Mouse (Mus musculus) heart, embryonic 10.5 days (tissue): ENCODE measurements around the gene Adap1. TPM values are rescaled to one million over a fixed set of nuclear protein-coding genes. Genes with fewer than 3 reads are reported as not detected.

Source experiments
- DNase-seq: peaks from one replicate; pipeline ENCODE4 v3.0.0-alpha.2; 2017; ENCODE audit warnings: low spot score
- H3K27ac ChIP-seq: fragments of 300-500 bp; sonication (generic); 2 replicates; pipeline ENCODE4 v1.5.1; 2016; ENCODE audit warnings: mild to moderate bottlenecking
- H3K27me3 ChIP-seq: fragments of 300-500 bp; sonication (generic); 2 replicates; pipeline ENCODE4 v1.6.1; 2016; ENCODE audit warnings: mild to moderate bottlenecking; ENCODE audit not compliant: poor library complexity, insufficient read depth, severe bottlenecking
- H3K36me3 ChIP-seq: fragments of 300-500 bp; sonication (generic); 2 replicates; pipeline ENCODE4 v1.6.1; 2016; ENCODE audit warnings: mild to moderate bottlenecking, moderate library complexity
- H3K4me1 ChIP-seq: fragments of 300-500 bp; sonication (generic); 2 replicates; pipeline ENCODE4 v1.6.1; 2016; ENCODE audit warnings: mild to moderate bottlenecking
- H3K4me3 ChIP-seq: fragments of 300-500 bp; sonication (generic); 2 replicates; pipeline ENCODE4 v1.5.1; 2016; ENCODE audit warnings: mild to moderate bottlenecking, moderate library complexity
- H3K9me3 ChIP-seq: fragments of 300-500 bp; sonication (generic); 2 replicates; pipeline ENCODE4 v1.6.1; 2016; ENCODE audit warnings: mild to moderate bottlenecking, moderate library complexity
- WGBS: fragments of 180-500 bp; shearing (Covaris S2); methylation state at CpG from one replicate; pipeline ENCODE4 v1.1.7; 2016; 5-methylcytosine and 5-hydroxymethylcytosine counted together
- polyA plus RNA-seq: library from polyadenylated mRNA; unstranded; fragments of >200 nt; fragmentation: Nextera tagmentation; extraction: Ambion mirVana; gene quantifications from 2 replicates; pipeline ENCODE4 v1.2.1, GENCODE M21; 2016

Adap1 gene
- polyA plus RNA-seq, 1 experiment from 2014 or later: 1.2 TPM

GRCm38 (mm10) chr5:139364911-139365571 is 39.6 kb upstream of the Adap1 start:
- H3K27ac ChIP-seq: peak overlapping the region; percentile 75
- no peak for DNase-seq
- 0 out of 2 replicates have a peak overlapping the region, but pooled peaks have one; percentile 12 for H3K4me3 ChIP-seq

GRCm38 (mm10) chr5:139364260-139364910 is 39.0 kb upstream of the Adap1 start:
- peak overlapping the region; percentile 75 for H3K27ac ChIP-seq
- 0 out of 2 replicates have a peak, but pooled peaks cover 6% of the 10 kb centered on the region for H3K36me3 ChIP-seq
- peaks cover 32% of the 10 kb centered on the region; the same call in 1 of the 2 replicates for H3K27me3 ChIP-seq
- peak; percentile 90 for DNase-seq
- H3K4me3 ChIP-seq: peak overlapping the region; percentile 12; the same call in 1 of the 2 replicates
- H3K9me3 ChIP-seq: no peaks in the 10 kb centered on the region
- 25% methylated on average over 12 of the region's 12 CpGs for WGBS
- peaks cover 28% of the 10 kb centered on the region for H3K4me1 ChIP-seq

More at GRCm38 (mm10) chr5:139364911-139365571, 39.6 kb upstream of the Adap1 start:
- H3K4me1 ChIP-seq: peaks cover 34% of the 10 kb centered on the region
- 0 out of 2 replicates have a peak, but pooled peaks cover 6% of the 10 kb centered on the region for H3K36me3 ChIP-seq
- 46% methylated on average over 5 of the region's 5 CpGs for WGBS
- peaks cover 32% of the 10 kb centered on the region; the same call in 1 of the 2 replicates for H3K27me3 ChIP-seq
- H3K9me3 ChIP-seq: no peaks in the 10 kb centered on the region

- Histone ChIP-seq H3K27ac (peak overlapping the region; percentile 75; the same call in 1 of the 2 replicates), H3K27me3 (peaks cover 32% of the 10 kb centered on the region; the same call in 1 of the 2 replicates), H3K9me3 (no peaks in the 10 kb centered on the region), H3K4me3 (0 out of 2 replicates have a peak overlapping the region, but pooled peaks have one; percentile 12), H3K4me1 (peaks cover 29% of the 10 kb centered on the region), H3K36me3 (0 out of 2 replicates have a peak, but pooled peaks cover 6% of the 10 kb centered on the region)
- 69% methylated on average over 7 of the region's 7 CpGs for WGBS
- DNase-seq: no peak
These were observed 38.4 kb upstream of the Adap1 start for GRCm38 (mm10) chr5:139363858-139364257.

- Histone ChIP-seq H3K27ac (no peak overlapping the region), H3K4me1 (peaks cover 24% of the 10 kb centered on the region), H3K4me3 (no peak overlapping the region), H3K36me3 (0 out of 2 replicates have a peak, but pooled peaks cover 6% of the 10 kb centered on the region), H3K9me3 (no peaks in the 10 kb centered on the region), H3K27me3 (peaks cover 44% of the 10 kb centered on the region)
- WGBS: 92% methylated on average over 5 of the region's 5 CpGs
- no peak for DNase-seq
These were observed 33.8 kb upstream of the Adap1 start for GRCm38 (mm10) chr5:139359244-139359643.

- peaks cover 47% of the 10 kb centered on the region for H3K27me3 ChIP-seq
- no peak overlapping the region for H3K4me3 ChIP-seq
- peaks cover 19% of the 10 kb centered on the region for H3K4me1 ChIP-seq
- H3K9me3 ChIP-seq: no peaks in the 10 kb centered on the region
- WGBS: 28% methylated on average over 2 of the region's 2 CpGs
- H3K36me3 ChIP-seq: 0 out of 2 replicates have a peak, but pooled peaks cover 6% of the 10 kb centered on the region
- H3K27ac ChIP-seq: no peak overlapping the region
- DNase-seq: peak; percentile 78
These were observed 33.2 kb upstream of the Adap1 start for GRCm38 (mm10) chr5:139358653-139359052.

- no peaks in the 10 kb centered on the region for H3K9me3 ChIP-seq
- DNase-seq: peak; percentile 87
- H3K4me3 ChIP-seq: no peak overlapping the region
- peaks cover 53% of the 10 kb centered on the region for H3K27me3 ChIP-seq
- H3K27ac ChIP-seq: no peak overlapping the region
- WGBS: 36% methylated on average over 19 of the region's 19 CpGs
- H3K36me3 ChIP-seq: no peaks in the 10 kb centered on the region
- peaks cover 33% of the 10 kb centered on the region for H3K4me1 ChIP-seq
These were observed 29.9 kb upstream of the Adap1 start for GRCm38 (mm10) chr5:139355235-139355772.

GRCm38 (mm10) chr5:139353946-139354345 is 28.5 kb upstream of the Adap1 start:
- Histone ChIP-seq H3K4me3 (no peak overlapping the region), H3K27me3 (peaks cover 64% of the 10 kb centered on the region), H3K27ac (no peak overlapping the region), H3K4me1 (peaks cover 30% of the 10 kb centered on the region), H3K9me3 (no peaks in the 10 kb centered on the region), H3K36me3 (no peaks in the 10 kb centered on the region)
- no peak for DNase-seq
- WGBS: 82% methylated on average over 11 of the region's 11 CpGs

GRCm38 (mm10) chr5:139353496-139353895 is 28.1 kb upstream of the Adap1 start:
- Histone ChIP-seq H3K36me3 (no peaks in the 10 kb centered on the region), H3K4me1 (peaks cover 25% of the 10 kb centered on the region), H3K27me3 (peaks cover 69% of the 10 kb centered on the region), H3K9me3 (no peaks in the 10 kb centered on the region), H3K27ac (no peak overlapping the region), H3K4me3 (no peak overlapping the region)
- whole genome bisulfite sequencing: 57% methylated on average over 10 of the region's 10 CpGs
- no peak for DNase-seq

- DNase-seq: no peak
- Histone ChIP-seq H3K27ac (0 out of 2 replicates have a peak within 1 kb of the TSS, but pooled peaks have one; percentile 6), H3K4me3 (no peak within 1 kb of the TSS), H3K27me3 (peaks cover 76% of the 10 kb centered on the region), H3K36me3 (no peaks in the 10 kb centered on the region), H3K4me1 (peaks cover 22% of the 10 kb centered on the region), H3K9me3 (no peaks in the 10 kb centered on the region)
- 61% methylated on average over 6 of the region's 6 CpGs for WGBS
These were observed 26.9 kb upstream of the Adap1 start, which contains the start of gene Cyp2w1 for GRCm38 (mm10) chr5:139352317-139352716. TSS of gene Cyp2w1 (plus strand) at chr5:139352617.

GRCm38 (mm10) chr5:139351628-139352027 is 26.2 kb upstream of the Adap1 start:
- no peaks in the 10 kb centered on the region for H3K36me3 ChIP-seq
- WGBS: 29% methylated on average over 8 of the region's 8 CpGs
- H3K27ac ChIP-seq: 0 out of 2 replicates have a peak overlapping the region, but pooled peaks have one; percentile 6
- H3K27me3 ChIP-seq: peaks cover 75% of the 10 kb centered on the region
- DNase-seq: no peak
- no peaks in the 10 kb centered on the region for H3K9me3 ChIP-seq
- H3K4me1 ChIP-seq: peaks cover 17% of the 10 kb centered on the region
- no peak overlapping the region for H3K4me3 ChIP-seq

GRCm38 (mm10) chr5:139351134-139351533 is 25.7 kb upstream of the Adap1 start, which contains the start of gene Cox19:
TSS of gene Cox19 (minus strand) at chr5:139351418.
- Histone ChIP-seq H3K27me3 (peaks cover 75% of the 10 kb centered on the region), H3K4me3 (no peak within 1 kb of the TSS), H3K4me1 (peaks cover 19% of the 10 kb centered on the region), H3K36me3 (no peaks in the 10 kb centered on the region), H3K27ac (0 out of 2 replicates have a peak within 1 kb of the TSS, but pooled peaks have one; percentile 6), H3K9me3 (no peaks in the 10 kb centered on the region)
- 41% methylated on average over 5 of the region's 5 CpGs for WGBS
- no peak for DNase-seq

- H3K4me1 ChIP-seq: peaks cover 26% of the 10 kb centered on the region
- 72% methylated on average over 6 of the region's 6 CpGs for WGBS
- no peaks in the 10 kb centered on the region for H3K36me3 ChIP-seq
- no peak for DNase-seq
- no peaks in the 10 kb centered on the region for H3K9me3 ChIP-seq
- H3K4me3 ChIP-seq: no peak overlapping the region
- peaks cover 67% of the 10 kb centered on the region for H3K27me3 ChIP-seq
- no peak overlapping the region for H3K27ac ChIP-seq
These were observed 24.3 kb upstream of the Adap1 start for GRCm38 (mm10) chr5:139349713-139350112.
